Mouse (Mus musculus): ENCODE data around the gene Lig3. TPM values are rescaled to one million over a fixed set of nuclear protein-coding genes. Genes with fewer than 3 reads are reported as not detected.

Gene Lig3
- total RNA-seq, 2 experiments from 2014 or later: 22.3 to 26.1 TPM

Other genes with a start within 250 kb of the Lig3 start
- under 1 TPM; 0.20 to 0.63 TPM for gene Cct6b, start 16.8 kb upstream of the Lig3 start, total RNA-seq (2021)
- gene Zfp830, start 16.8 kb upstream of the Lig3 start, total RNA-seq (2021): 10 to 100 TPM; 15.0 to 17.5 TPM
- 10 to 100 TPM; 13.5 to 14.5 TPM for gene Rffl, start 90.1 kb downstream of the Lig3 start, total RNA-seq (2021)
- 10 to 100 TPM; 15.1 to 17.2 TPM for gene Rad51d, start 109.5 kb downstream of the Lig3 start, total RNA-seq (2021)
- gene Fndc8, start 111.0 kb downstream of the Lig3 start, total RNA-seq (2021): not detected
- 10 to 100 TPM; 30.9 to 43.0 TPM for gene Nle1, start 127.3 kb downstream of the Lig3 start, total RNA-seq (2021)
- 1 to 10 TPM; 1.1 to 2.4 TPM for gene Unc45b, start 129.4 kb downstream of the Lig3 start, total RNA-seq (2021)
- 1 to 10 TPM; 3.0 to 3.4 TPM for gene Slfn5, start 170.2 kb downstream of the Lig3 start, total RNA-seq (2021)
- gene Slfn9, start 210.7 kb downstream of the Lig3 start, total RNA-seq (2021): under 1 TPM; 0.35 to 0.39 TPM
- under 1 TPM; 0.20 to 0.40 TPM for gene Slfn8, start 239.7 kb downstream of the Lig3 start, total RNA-seq (2021)

All from layer of hippocampus, postnatal 25 days (tissue).